Mouse (Mus musculus) thymus, adult 2 months (tissue): ENCODE measurements around the gene Exd2.

Experiments
- CTCF ChIP-seq: fragments of 200-500 bp; IDR thresholded peaks from 2 replicates; pipeline ENCODE4 v1.5.1; 2012; ENCODE audit warnings: mild to moderate bottlenecking, control low read depth, low read length, moderate library complexity, borderline replicate concordance; ENCODE audit not compliant: control insufficient read depth, poor library complexity, insufficient read depth; ENCODE audit errors: extremely low read depth
- POLR2A ChIP-seq: fragments of 200-500 bp; IDR thresholded peaks from 2 replicates; pipeline ENCODE4 v1.6.1; 2012; ENCODE audit warnings: mild to moderate bottlenecking, low read length, control low read depth, moderate library complexity; ENCODE audit not compliant: control insufficient read depth, poor library complexity, insufficient read depth; ENCODE audit errors: extremely low read depth

GRCm38 (mm10) chr12:80549646-80550045 is 86.8 kb downstream of the Exd2 start:
- TF ChIP-seq CTCF (no peak), POLR2A (no peak)
